Mouse (Mus musculus) olfactory bulb, adult 2 months (tissue): ENCODE data around the gene Ndufaf8.

Experiments
- CTCF ChIP-seq: fragments of 200-500 bp; IDR thresholded peaks from 2 replicates; pipeline ENCODE4 v1.5.1; 2012; ENCODE audit warnings: low read depth, mild to moderate bottlenecking, low read length, moderate library complexity; ENCODE audit not compliant: insufficient read depth
- POLR2A ChIP-seq: fragments of 200-500 bp; IDR thresholded peaks from 2 replicates; pipeline ENCODE4 v1.6.1; 2012; ENCODE audit warnings: mild to moderate bottlenecking, low read depth, low read length, moderate library complexity; ENCODE audit not compliant: insufficient read depth

DNA sequence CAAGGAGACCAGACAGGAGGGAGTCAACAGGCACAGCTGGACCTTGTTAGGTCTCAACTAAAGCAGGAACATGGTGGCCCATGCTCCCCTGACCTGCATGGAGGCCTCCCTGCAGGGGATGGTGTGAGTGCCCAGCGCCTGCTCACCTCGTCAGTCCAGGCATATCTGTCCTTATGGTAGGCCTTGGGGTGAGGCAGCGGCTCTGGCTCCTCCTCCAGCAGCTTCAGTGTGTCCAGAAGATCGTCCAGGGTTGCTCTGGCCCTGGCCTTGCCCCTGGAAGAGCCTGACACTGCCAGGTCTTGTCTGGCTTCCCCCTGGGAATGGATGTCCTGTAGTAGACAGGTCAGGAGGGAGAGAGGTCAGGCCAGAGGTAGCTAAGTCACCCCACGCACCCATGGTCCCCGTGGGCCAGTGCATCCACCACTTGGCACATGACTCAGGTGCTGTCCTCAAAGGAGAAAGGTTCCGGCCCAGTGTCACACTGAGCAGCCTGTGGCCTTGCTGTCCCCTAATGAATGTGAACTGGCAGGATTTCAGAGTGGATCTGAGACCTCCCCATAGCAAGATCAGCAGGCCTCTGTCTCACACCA is 26.9 kb upstream of the Ndufaf8 start:
- TF ChIP-seq POLR2A = no peak
- no peak for TF ChIP-seq CTCF
